Mouse (Mus musculus) testis, postnatal 10 days (tissue): ENCODE measurements around the gene Ptprh.

Experiments used
- DNase-seq: peaks from one replicate; pipeline ENCODE4 v3.0.0; 2021; ENCODE audit warnings: low spot score

The Ptprh gene

DNA sequence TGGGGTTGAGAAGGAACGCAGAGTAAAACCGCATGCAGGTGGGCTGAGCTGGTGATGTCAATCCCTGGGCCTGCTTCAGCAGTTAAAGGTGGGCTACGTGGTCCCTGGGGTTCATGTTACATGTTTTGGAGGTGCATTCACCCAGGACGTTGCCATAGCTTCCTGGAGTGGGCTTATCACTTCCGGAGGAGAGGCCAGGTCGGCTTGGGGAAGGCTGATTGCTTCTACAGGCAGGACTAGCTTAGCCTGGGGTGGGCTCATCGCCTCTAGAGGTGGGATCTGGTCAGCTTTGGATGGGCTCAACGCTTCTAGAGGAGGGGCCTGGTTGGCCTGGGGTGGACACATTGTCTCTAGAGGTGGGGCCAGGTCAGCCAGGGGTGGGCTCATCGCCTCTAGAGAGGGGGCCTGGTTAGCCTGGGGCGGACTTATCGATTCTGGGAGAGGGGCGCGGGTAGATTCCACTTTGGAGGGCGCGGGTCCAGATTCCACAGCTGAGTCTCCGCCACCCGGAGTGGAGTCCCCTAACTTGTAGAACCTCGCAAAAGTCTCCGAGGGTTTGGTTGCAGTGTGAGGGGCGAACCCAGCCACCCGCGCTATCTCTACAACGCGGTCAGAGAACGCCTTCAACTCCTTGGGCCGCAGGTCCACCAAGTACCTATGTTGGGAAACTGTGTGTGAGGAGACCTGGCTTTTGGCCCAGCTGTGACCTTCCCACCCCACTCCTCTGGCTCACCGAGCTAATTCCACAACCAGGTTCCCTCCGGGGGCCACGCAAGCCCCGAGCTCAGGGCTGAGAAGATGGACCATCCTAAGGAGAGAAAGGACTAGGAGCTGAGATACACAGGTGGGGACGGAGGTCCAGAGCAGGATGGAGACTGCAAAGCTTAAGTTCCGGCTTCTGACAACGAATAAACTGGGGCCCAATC is 80.4 kb downstream of the Ptprh start:
- DNase-seq: no peak

DNA sequence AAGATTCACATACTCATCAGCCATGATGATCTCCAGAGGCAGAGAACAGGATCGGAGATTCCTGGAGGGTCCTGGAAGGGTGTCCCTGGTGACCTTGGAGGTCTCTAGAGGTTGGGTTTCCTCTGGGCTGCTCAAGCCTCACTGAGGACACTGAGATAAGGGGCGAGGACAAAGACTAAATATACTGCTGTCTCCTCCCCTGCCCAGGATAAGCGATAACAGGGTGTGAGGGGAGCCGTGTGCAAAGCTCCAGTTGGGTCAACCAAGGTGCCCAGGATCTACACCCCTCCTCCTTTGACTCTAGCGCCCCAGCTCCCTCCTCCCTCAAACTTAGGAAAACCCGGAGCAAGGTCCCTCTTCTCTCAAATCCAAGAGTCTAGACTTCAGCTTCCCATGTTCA is 81.5 kb downstream of the Ptprh start:
- DNase-seq: no peak

DNA sequence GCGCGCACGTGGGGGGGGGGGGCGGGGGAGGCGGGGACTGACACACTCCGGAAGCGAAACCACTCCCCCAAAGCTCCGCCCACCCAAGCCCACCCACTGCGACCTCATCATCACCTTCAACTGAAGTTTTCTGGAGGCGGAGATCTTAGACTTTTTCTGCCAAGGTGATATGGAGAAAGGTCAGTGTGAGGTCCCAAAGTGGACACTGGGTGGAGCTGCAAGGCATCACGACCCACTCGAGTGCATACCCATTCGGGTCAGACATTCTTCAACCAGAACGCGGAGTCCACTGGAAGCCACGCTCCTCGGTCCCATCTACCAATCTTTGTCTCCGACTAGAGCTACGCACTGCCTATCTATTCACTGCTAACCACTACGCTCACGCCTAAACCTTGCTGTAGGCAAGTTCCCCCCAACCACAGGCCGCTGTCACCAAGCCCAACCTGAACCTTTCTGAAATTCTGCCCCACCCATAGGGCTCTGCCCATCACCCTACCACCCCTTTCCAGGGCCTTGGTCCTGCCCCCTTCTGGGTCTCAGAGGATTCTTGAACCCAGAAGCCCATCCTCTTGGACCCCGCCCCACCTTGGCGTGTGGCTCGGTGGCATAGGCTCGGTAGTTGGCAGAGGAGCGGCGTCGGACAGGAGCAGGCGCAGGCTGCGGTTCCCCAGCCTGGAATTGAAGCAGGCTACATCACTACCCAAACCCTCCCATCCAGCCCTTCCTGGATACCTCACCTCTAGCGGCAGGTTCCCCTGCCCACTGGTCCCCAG is 82.4 kb downstream of the Ptprh start:
- DNase-seq: peak; percentile 71

DNA sequence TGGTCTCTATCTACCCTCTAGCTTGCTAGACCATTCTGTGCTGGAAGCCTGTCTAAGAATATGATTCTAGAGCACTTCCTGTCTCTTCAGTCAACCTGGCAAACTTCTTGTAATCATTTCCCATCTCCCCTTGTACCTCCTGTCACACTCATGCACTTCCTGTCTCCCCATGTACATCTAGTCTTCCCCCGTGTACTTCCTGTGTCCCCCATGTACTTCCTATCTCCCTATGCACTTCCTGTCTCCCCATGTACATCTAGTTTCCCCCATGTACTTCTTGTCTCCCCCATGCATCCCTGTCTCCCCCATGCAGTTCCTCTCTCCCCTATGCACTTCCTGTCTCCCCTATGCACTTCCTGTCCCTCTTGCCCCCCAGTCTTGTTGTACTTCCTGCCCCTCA is 85.4 kb downstream of the Ptprh start:
- no peak for DNase-seq

DNA sequence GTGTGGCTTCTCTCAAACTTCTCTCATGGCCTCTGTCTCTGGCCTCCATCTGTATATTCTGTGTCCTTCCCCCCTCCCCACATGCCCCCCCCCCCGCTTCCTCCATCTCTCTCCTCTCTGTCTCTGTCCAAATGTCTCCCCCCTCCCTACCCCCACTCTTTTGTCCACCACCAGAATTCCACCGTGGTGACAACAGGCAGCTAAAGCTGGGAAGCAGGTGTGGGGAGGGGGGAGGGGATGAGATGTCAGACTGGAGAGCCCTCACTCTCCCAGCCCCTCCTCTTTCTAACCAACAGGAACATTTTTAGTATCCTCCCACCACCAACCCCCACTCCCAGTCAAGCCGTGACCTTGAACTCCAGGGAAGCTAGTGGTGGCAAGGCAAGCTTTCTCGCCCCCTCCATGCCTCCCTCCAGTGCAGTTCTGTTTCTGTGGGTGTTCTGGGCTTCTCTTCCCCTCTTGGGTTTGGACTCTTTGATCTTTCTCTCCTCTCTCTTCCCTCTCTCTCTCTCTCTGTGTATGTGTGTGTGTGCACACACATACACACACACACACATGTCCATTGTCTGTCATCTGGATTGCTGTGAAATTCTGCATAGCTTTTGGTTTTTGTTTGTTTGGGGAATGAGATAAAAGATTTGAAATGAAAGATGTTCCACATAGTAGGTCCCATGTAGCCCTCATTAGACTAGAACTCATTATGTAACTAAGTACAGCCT is 87.3 kb downstream of the Ptprh start, which contains the start of gene Tnnt1:
Gene Tnnt1, minus strand, starts transcription at position 51 of the 719 bp plus-strand sequence.
- no peak for DNase-seq

DNA sequence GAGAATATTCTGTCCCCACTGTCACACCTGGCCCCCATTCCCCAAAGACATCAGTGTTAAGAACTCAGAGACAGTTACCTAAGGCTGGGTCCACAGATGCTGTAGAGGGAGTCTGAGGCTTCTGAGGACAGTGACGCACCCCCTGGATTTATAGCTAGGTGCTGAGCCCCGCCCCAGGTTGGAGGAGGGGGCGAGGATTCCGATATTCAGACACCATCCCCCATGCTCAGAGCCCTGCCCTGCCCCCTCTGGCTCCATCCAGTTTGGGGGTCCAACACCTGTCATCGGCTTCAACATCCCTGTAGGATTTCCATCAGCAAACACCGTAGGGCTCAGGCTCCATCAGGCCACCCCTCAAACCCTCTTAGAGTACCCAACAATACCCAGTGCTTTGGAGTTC is 88.0 kb downstream of the Ptprh start:
- no peak for DNase-seq

DNA sequence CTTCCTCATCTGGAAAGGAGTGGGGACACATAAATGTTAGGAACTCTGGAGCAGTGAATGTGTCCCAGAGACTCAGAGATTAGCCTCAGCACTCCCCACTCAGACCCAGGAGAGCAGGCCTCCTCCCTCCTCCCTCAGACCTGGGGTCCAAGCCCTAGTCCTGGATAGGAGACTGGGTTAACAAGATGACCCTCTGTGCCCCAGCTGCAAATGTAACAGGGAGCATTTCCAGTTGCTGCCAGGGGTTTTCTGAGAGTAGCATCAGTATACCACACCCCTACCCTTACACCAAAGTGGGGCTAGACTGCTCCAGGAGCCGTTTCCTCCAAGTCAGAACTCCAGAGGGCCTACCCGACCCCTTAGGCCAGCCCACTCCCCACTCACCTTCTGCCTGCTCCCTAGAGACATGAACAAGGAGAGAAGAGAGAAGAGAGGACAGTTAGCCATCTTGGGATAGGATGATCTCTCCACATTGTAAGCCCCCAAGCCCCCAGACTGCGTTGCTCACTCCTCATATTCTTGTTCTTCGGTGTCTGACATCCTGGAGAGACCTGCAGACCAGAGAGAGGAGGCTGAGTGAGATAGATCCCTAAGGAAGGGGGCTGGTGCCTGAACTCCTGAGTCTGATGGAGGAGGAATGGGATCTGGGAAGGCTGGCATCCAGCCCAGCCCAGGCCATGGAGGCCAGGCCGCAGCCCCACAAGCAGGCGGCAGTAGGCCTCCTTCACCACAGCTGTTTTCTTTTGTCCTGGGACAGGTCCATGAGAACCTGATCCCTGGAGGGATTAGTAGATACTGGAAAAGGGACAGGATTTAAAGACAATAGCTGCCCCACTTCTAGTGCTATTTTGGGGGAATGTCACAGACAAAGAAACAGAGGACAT is 89.8 kb downstream of the Ptprh start:
- DNase-seq: no peak

DNA sequence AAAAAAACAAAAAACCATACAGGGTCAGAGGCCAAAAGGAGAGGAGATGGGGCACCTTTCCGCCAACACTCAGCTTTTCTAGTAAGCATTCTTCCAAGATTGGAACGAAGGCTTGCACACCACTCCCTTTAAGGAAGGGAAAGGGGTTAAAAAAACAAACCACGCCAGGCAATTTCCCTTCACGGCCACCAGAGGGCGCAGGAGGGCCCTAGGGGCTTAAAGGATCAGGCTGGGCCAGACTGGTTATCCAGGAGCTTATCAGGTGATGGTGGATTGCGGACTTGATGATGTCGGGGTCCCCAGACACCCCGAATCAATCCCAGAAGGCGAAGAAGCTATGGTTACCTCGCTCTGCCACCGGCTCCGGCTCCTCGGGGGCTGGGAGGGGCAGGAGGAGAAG is 90.6 kb downstream of the Ptprh start:
- peak; percentile 74 for DNase-seq

DNA sequence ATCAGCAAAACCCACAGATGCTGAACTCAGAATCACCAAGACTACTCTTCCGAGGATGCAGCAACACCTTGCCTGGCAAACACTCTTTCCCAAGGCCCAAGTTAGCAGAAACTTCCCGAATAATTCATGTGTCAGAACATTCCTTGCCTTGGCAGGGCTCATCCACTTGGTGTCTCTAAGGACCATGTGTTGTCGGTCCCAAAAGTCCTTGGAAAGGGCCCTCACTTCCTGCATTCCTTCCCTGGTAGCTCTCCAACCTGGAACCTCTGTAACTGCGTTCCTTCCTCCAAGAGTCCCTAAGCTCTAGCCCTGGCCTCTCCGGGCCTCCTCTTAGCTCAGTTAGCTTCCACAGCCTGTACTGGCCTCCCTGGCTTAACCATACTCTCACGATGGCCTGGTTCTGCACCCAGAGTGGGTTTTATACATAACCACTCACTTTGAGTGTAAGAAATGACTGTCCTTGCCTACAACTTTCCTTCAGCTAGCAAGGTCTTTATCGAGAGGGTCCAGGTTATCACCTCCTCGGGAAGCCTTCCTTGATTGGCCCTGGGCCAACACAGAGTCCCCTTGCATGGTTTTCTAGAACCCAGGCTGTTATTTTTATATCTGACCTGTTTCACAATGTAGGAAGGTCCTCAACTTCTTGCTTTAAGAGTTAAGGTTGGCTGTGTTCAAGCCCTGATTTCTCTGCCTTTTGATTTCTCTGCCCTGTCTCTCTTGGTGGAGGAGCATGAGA is 92.2 kb downstream of the Ptprh start:
- no peak for DNase-seq

DNA sequence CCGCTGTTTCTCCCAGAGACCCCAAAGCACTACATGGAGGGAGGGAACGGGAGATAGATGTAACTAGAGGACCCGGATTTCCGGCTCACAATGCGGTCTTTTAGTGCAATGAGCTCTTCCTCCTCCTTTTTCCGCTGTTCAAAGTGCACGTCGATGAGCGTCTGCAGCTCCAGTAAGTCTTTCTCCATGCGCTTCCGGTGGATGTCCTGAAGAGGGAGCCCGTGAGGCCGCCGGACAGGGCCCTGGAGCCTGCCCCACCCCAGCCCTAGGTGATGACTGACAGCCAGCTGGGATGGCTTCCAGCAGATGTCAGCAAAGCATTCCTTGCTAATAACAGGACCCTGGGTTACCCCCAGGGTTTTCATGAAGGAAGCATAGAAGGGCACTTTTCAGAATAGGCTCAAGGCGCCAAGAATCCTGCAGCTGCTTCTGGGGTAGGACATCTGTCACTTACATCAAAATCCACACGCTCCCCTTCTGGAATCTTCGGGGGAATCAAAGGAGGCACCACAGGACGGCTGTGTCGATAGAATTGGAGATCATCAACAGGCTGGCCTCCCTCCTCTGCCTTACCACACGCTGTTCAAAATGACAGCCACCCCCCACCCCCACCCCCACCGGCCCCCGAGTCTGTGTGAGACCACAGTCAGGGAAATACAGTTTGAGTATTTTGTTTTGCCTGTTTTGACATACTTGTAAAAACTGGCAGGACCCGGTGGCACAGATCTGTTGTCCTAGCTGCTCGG is 93.8 kb downstream of the Ptprh start:
- peak; percentile 83 for DNase-seq

DNA sequence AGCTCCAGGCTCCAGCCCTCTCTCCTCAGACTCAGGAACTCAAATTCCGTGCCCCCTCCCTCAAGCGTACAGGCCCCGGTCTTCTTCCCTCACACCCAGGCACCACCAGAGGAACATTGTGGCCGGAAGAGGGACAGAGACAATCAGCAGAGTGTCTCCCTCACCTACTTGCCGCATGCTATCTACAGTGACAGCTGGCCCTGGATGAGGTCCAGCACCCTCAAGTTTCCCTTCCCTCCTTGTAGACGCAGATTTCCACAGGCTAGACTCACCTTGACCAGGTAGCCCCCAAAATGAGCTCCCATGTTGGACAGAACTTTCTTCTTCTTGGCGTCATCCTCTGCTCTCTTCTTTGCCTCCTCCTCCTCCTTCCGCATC is 95.1 kb downstream of the Ptprh start:
- no peak for DNase-seq

DNA sequence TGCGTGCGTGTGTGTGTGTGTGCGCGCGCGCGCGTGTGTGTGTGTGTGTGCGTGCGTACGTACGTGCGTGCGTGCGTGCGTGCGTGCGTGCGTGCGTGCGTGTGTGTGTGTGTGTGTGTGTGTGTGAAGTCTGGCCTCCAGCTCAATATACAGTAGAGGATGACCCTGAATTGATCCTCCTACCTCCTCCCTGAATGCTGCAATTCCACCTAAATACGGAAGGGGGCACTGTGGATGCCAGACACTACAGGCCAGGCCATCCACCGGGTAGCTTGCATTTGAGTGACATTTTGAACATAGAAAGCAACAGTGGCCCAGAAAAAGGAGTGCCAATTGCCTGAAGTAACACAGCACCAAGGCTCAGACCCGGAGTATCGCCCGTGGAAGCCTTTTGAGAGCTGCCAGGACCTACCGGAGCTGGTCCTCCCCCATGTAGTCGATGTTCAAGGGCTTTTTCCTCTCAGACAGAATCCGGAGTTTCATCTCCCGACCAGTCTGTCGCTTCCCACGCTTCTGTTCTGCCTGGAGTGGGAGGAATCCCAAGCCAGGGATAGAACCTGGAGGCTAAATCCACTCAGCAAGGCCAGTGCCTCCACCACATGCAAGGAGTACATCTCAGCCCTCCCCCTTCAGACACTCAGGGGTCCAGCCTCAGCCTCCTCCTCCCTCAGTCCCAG is 95.6 kb downstream of the Ptprh start:
- no peak for DNase-seq

DNA sequence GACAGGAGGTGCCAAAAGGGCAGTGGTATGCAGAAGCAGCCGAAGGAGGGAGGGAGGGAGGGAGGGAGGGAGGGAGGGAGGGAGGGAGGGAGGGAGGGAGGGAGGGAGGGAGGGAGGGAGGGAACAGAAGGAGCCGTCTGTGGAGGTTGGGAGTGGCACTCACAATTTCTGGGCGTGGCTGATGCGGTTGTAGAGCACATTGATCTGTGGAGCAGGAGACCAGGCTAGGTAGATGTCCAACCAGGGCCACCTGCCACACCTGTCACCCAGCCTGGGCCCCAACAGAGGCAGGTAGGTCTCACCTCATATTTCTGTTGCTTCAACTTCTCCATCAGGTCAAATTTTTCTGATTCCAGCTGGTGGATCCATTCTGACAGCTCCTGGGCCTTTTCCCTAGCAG is 96.6 kb downstream of the Ptprh start:
- no peak for DNase-seq

DNA sequence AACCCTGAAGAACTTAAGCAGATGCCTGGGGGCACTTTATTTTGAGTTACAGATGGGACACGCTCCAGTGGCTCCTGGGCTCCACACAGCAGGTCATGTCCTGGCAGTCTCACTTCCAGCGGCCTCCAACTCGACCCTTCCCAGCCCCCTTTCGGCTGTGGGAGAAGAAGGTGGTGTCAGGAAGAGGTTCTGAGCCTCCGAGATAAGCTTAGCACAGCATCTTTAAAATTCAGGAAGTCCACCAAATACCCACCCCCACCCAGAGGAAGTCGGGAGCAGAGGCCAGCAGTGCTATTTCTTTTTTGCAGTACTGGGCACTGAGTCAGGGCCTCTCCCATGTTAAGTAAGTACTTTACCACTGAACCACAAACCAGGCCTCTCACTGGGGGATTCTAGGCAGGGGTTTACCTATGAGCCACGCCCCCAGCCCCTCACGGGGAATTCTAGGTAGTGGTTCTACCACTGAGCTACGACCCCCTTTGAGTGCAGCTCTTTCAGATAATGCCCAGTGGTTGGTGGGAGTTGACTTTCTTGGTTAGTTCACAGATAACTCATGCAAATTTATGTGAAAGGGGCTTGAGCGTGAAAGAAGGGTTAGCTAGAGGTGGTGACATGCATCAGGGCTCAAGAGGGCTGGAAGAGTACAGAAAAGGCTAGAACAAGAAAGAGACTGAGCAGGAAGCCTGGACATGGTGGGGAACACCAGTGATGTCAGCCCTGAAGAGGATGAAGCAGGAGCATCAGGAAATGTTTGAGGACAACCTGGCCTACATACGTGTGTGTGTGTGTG is 99.0 kb downstream of the Ptprh start:
- no peak for DNase-seq

DNA sequence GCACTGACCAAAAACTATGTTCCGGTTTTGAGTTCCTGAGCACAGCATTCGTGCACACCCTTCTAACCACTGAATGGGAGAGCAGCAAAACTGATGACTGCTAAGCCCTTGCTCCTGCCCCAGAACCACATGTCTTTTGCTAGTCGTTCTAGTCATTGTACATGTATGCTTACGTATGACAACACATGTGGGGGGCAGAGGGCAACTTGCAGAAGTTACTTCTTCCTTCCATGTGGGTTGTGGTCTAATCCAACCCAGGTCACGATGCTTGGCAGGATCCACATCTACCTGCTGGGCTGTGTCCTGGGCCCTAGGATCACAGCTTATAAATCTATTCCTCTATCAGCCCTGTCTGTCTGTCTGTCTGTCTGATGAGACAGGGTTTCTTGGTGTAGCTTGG is 100.0 kb downstream of the Ptprh start:
- DNase-seq: no peak

DNA sequence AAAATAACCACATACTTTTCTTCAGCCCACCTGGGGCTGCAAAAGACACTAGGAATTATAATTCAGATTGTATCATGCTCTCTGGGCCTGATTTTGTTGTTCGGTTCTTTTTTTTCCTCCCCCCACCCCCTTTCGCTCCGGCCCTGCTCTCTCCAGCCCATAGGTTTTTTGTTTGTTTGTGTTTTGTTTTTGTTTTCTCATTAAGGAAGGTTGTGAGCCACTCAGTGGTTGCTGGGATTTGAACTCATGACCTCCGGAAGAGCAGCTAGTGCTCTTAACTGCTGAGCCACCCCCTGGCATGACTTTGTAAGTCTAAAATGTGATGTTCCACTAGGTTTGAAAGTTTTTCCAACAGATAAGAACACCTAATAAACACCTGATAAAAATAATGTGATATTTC is 100.7 kb downstream of the Ptprh start:
- DNase-seq: no peak

DNA sequence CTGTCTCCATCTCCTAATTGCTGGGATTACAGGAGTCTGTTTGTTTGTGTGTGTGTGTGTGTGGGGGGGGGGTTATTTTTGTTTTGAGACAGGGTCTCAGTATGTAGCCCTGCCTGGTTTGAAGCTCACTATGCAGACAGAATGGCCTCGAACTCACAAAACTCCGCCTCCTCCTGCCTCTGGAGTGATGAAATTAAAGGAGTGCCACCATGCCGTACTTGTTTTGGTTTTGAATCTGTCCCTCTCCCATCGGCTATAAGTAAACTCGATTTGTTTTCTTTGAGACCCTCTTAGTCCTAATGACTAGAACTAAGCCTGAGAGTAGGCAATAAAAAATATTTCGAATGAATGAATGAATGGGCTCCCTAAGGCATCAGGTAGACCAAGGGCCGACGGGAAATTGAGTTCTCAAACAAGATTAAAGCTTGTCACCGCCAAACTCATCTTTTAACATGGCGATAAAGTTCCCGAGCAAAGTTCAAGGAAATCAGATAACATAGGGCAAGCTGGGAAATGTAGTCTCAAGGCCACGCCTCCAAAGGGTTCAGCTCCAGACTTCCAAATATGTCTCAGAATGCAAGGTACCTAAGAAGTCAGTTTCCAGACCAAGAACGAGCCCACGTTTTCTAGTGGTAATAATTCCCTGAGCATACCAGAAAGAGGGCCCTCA is 101.3 kb downstream of the Ptprh start:
- DNase-seq: no peak
